Mouse (Mus musculus) midbrain, embryonic 15.5 days (tissue): ENCODE measurements at regions not wholly inside any gene's neighbourhood (a gene's known extent, or its start where the extent isn't known, plus 50 kb on each side); places are given as distances from the start of the nearest gene placed in this dataset.

ENCODE experiments used
- ATAC-seq: fragments of 200-750 bp; cut with Nextera tagmentation; replicated peaks from 2 replicates; pipeline ENCODE4 v1.8.0; 2017; ENCODE audit warnings: moderate TSS enrichment
- H3K27ac ChIP-seq: fragments of 300-500 bp; sonication (generic); 2 replicates; pipeline ENCODE4 v1.5.1; 2015; ENCODE audit warnings: mild to moderate bottlenecking, inconsistent platforms
- H3K27me3 ChIP-seq: fragments of 300-500 bp; sonication (generic); replicated peaks from 2 replicates; pipeline ENCODE4 v1.6.1; 2015; ENCODE audit warnings: inconsistent platforms
- H3K36me3 ChIP-seq: fragments of 300-500 bp; sonication (generic); replicated peaks from 2 replicates; pipeline ENCODE4 v1.6.1; 2015; ENCODE audit warnings: inconsistent platforms
- H3K4me1 ChIP-seq: fragments of 300-500 bp; sonication (generic); 2 replicates; pipeline ENCODE4 v1.6.1; 2015; ENCODE audit warnings: inconsistent platforms
- H3K4me2 ChIP-seq: fragments of 300-500 bp; sonication (generic); 2 replicates; pipeline ENCODE4 v1.6.1; 2015; ENCODE audit warnings: inconsistent platforms, mild to moderate bottlenecking, moderate library complexity
- H3K4me3 ChIP-seq: fragments of 300-500 bp; sonication (generic); 2 replicates; pipeline ENCODE4 v1.5.1; 2015; ENCODE audit warnings: mild to moderate bottlenecking, inconsistent platforms
- H3K9ac ChIP-seq: fragments of 300-500 bp; sonication (generic); 2 replicates; pipeline ENCODE4 v1.6.1; 2015; ENCODE audit warnings: mild to moderate bottlenecking, inconsistent platforms
- H3K9me3 ChIP-seq: fragments of 300-500 bp; sonication (generic); 2 replicates; pipeline ENCODE4 v1.6.1; 2016; ENCODE audit warnings: inconsistent platforms
- WGBS: fragments of 180-500 bp; shearing (Covaris S2); methylation state at CpG from one replicate; pipeline ENCODE4 v1.1.7; 2015; ENCODE audit warnings: mixed read lengths; 5-methylcytosine and 5-hydroxymethylcytosine counted together

- Histone ChIP-seq H3K4me1 (no peaks in the 10 kb centered on the region), H3K36me3 (no peaks in the 10 kb centered on the region), H3K9ac (no peak overlapping the region), H3K4me3 (no peak overlapping the region), H3K9me3 (no peaks in the 10 kb centered on the region), H3K4me2 (no peak overlapping the region), H3K27ac (no peak overlapping the region), H3K27me3 (no peaks in the 10 kb centered on the region)
- ATAC-seq, result no peak
- 71% methylated on average over 4 of the region's 4 CpGs for WGBS
Measured at GRCm38 (mm10) chr6:84404695-84405094, 189.0 kb downstream of the Cyp26b1 start.

- H3K36me3 ChIP-seq, result no peaks in the 10 kb centered on the region
- H3K9ac ChIP-seq, result no peak overlapping the region
- H3K4me2 ChIP-seq, result no peak overlapping the region
- WGBS, result 79% methylated on average over 2 of the region's 2 CpGs
- H3K4me1 ChIP-seq, result no peaks in the 10 kb centered on the region
- H3K27ac ChIP-seq, result no peak overlapping the region
- ATAC-seq, result no peak
- H3K27me3 ChIP-seq, result no peaks in the 10 kb centered on the region
- no peaks in the 10 kb centered on the region for H3K9me3 ChIP-seq
- no peak overlapping the region for H3K4me3 ChIP-seq
Measured at GRCm38 (mm10) chr6:84402431-84402830, 191.3 kb downstream of the Cyp26b1 start.

- H3K4me3 ChIP-seq, result no peak overlapping the region
- no peak overlapping the region for H3K27ac ChIP-seq
- WGBS, result 85% methylated on average over 6 of the region's 6 CpGs
- no peak overlapping the region for H3K4me2 ChIP-seq
- no peaks in the 10 kb centered on the region for H3K4me1 ChIP-seq
- no peak overlapping the region for H3K9ac ChIP-seq
- no peaks in the 10 kb centered on the region for H3K27me3 ChIP-seq
- no peaks in the 10 kb centered on the region for H3K9me3 ChIP-seq
- H3K36me3 ChIP-seq, result no peaks in the 10 kb centered on the region
- ATAC-seq, result no peak
Measured at GRCm38 (mm10) chr6:84394496-84395090, 199.1 kb downstream of the Cyp26b1 start.

GRCm38 (mm10) chr6:84393519-84394231, 200.0 kb downstream of the Cyp26b1 start:
- no peak overlapping the region for H3K4me2 ChIP-seq

GRCm38 (mm10) chr6:84392752-84393511, 200.8 kb downstream of the Cyp26b1 start:
- Histone ChIP-seq H3K9me3 (no peaks in the 10 kb centered on the region), H3K9ac (no peak overlapping the region), H3K27me3 (no peaks in the 10 kb centered on the region), H3K4me2 (no peak overlapping the region), H3K4me1 (no peaks in the 10 kb centered on the region), H3K27ac (no peak overlapping the region), H3K36me3 (no peaks in the 10 kb centered on the region), H3K4me3 (no peak overlapping the region)
- ATAC-seq, result no peak
- WGBS, result 91% methylated on average over 14 of the region's 14 CpGs

More at GRCm38 (mm10) chr6:84393519-84394231, 200.0 kb downstream of the Cyp26b1 start:
- 91% methylated on average over 9 of the region's 9 CpGs for WGBS
- no peak overlapping the region for H3K27ac ChIP-seq
- H3K9me3 ChIP-seq, result no peaks in the 10 kb centered on the region
- H3K36me3 ChIP-seq, result no peaks in the 10 kb centered on the region
- H3K27me3 ChIP-seq, result no peaks in the 10 kb centered on the region
- no peak overlapping the region for H3K9ac ChIP-seq
- no peak for ATAC-seq
- H3K4me3 ChIP-seq, result no peak overlapping the region
- no peaks in the 10 kb centered on the region for H3K4me1 ChIP-seq

DNA sequence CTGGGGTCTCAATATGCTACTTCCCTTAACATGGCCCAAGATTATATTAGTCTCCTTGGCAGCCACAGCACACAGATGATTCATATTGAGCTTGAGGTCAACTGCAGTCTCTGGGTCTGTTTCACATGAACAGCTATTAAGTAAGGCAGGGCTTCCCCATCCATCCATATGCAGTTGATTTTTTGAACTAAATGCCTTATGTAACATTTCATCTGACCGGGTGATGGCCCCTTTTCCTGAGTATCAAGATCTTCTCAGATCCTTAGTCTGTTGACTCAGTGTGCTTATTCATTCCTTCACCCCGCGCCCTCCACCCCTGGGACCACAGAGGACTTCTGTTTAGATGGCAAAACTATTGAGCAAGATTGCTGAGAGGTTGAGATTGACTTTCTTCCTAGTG, 202.7 kb downstream of the Cyp26b1 start:
- WGBS, result 92% methylated on average over 3 of the region's 3 CpGs

DNA sequence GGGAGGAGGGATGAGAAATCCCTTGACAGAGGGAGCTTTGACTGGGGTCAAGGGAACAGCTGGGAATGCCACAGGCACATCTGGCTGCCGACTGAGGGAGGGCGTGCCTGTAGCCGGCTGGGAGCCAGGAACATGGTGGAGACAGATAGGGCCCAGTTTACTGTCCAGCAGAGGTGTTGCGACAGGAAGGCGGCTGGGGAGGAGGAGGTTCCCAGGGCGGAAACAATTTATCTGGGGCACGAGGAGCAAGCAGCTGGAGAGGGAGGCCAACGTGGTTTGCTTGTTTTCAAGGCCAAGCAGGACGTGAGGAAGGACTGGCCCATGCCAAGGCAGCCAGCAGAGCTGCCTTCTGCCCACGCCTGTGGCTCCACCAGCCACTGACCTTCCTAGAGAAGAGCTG, 208.0 kb downstream of the Cyp26b1 start:
- Histone ChIP-seq H3K27ac (no peak overlapping the region), H3K4me1 (no peaks in the 10 kb centered on the region), H3K4me3 (no peak overlapping the region), H3K36me3 (no peaks in the 10 kb centered on the region), H3K4me2 (no peak overlapping the region), H3K27me3 (no peaks in the 10 kb centered on the region), H3K9ac (no peak overlapping the region), H3K9me3 (no peaks in the 10 kb centered on the region)
- no peak for ATAC-seq
- WGBS, result 64% methylated on average over 10 of the region's 10 CpGs

More for the DNA sequence above, 202.7 kb downstream of the Cyp26b1 start:
- no peaks in the 10 kb centered on the region for H3K36me3 ChIP-seq
- H3K9ac ChIP-seq, result no peak overlapping the region
- H3K27ac ChIP-seq, result no peak overlapping the region
- H3K4me3 ChIP-seq, result no peak overlapping the region
- no peaks in the 10 kb centered on the region for H3K27me3 ChIP-seq
- H3K4me2 ChIP-seq, result no peak overlapping the region
- H3K4me1 ChIP-seq, result no peaks in the 10 kb centered on the region
- no peak for ATAC-seq
- H3K9me3 ChIP-seq, result no peaks in the 10 kb centered on the region

DNA sequence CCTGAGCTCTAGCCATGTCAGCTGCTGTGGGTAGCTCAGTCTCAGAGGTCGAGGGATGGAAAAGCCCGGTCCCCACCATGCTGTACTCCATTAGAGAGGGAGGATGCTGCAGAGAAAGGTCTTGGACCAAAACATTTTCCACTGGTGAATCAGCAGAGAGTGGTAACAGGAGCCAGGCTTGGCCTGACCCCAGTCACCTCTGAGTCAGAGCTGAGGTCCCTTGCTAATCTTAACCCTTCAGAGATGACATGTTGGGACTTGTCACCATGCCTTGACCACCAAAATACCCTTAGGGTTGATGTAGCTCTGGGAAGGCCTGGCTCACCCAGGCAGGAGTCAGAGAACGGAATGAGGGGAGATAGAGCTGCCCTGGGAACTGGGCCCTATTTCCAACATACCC, 210.0 kb downstream of the Cyp26b1 start:
- H3K9ac ChIP-seq, result no peak overlapping the region
- no peak overlapping the region for H3K4me2 ChIP-seq
- no peak for ATAC-seq
- 75% methylated on average over 3 of the region's 3 CpGs for WGBS
- no peaks in the 10 kb centered on the region for H3K36me3 ChIP-seq
- no peaks in the 10 kb centered on the region for H3K4me1 ChIP-seq
- no peaks in the 10 kb centered on the region for H3K9me3 ChIP-seq
- no peaks in the 10 kb centered on the region for H3K27me3 ChIP-seq
- H3K27ac ChIP-seq, result no peak overlapping the region
- H3K4me3 ChIP-seq, result no peak overlapping the region

GRCm38 (mm10) chr6:84383141-84383540, 210.6 kb downstream of the Cyp26b1 start:
- no peak overlapping the region for H3K9ac ChIP-seq
- WGBS, result 84% methylated on average over 3 of the region's 3 CpGs

GRCm38 (mm10) chr6:84381571-84381970, 212.1 kb downstream of the Cyp26b1 start:
- no peak overlapping the region for H3K4me2 ChIP-seq
- H3K4me3 ChIP-seq, result no peak overlapping the region
- no peak overlapping the region for H3K27ac ChIP-seq
- H3K9me3 ChIP-seq, result no peaks in the 10 kb centered on the region
- H3K9ac ChIP-seq, result no peak overlapping the region
- H3K4me1 ChIP-seq, result no peaks in the 10 kb centered on the region
- H3K27me3 ChIP-seq, result no peaks in the 10 kb centered on the region
- 88% methylated on average over 10 of the region's 10 CpGs for WGBS
- H3K36me3 ChIP-seq, result no peaks in the 10 kb centered on the region
- ATAC-seq, result no peak

More at GRCm38 (mm10) chr6:84383141-84383540, 210.6 kb downstream of the Cyp26b1 start:
- ATAC-seq, result no peak
- Histone ChIP-seq H3K27me3 (no peaks in the 10 kb centered on the region), H3K9me3 (no peaks in the 10 kb centered on the region), H3K4me3 (no peak overlapping the region), H3K36me3 (no peaks in the 10 kb centered on the region), H3K27ac (no peak overlapping the region), H3K4me1 (no peaks in the 10 kb centered on the region), H3K4me2 (no peak overlapping the region)

DNA sequence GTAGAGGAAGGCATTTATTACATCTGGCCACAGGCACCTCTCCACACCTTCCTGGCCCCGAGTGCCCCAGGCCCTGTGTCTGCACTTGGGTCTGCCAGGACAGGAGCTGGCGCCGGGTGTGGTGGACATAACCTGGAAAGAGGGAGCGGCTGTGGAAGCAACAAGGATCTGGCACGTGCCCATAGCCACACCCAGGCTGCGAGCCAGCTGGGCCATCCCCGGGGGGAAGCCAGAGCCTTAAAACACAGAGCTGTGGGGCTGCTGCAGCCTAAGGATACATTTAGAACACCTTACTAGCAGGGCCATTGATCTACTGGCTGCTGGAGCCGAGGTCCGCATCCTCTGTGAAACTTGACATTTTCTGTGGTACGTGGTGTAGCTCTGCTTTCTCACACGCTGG, 217.0 kb downstream of the Cyp26b1 start:
- Histone ChIP-seq H3K36me3 (no peaks in the 10 kb centered on the region), H3K4me2 (no peak overlapping the region), H3K9me3 (no peaks in the 10 kb centered on the region), H3K4me3 (no peak overlapping the region), H3K9ac (no peak overlapping the region), H3K4me1 (no peaks in the 10 kb centered on the region), H3K27ac (no peak overlapping the region), H3K27me3 (no peaks in the 10 kb centered on the region; the same call in 1 of the 2 replicates)
- ATAC-seq, result no peak
- WGBS, result 86% methylated on average over 11 of the region's 11 CpGs

DNA sequence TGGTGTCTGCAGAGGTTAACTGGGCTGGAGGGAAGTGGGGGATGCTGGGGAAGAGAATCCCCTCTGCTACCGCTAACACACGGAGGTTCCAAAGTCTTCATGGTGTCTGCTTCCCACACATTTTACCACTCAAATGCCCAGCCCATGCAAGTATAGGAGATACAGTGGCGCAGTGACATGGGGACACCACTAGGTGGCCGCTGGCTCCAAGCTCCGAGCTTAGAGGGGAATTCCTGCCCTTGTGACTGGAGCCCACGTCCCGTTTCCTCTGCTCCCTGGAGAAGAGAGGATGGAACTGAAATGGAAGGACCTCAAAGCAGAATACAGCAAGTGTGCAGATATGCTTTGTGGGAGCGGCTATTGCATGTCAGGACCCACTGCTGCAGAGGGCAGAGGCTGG, 218.2 kb downstream of the Cyp26b1 start:
- Histone ChIP-seq H3K9ac (no peak overlapping the region), H3K4me2 (no peak overlapping the region), H3K4me3 (no peak overlapping the region), H3K9me3 (no peaks in the 10 kb centered on the region), H3K4me1 (no peaks in the 10 kb centered on the region), H3K36me3 (no peaks in the 10 kb centered on the region), H3K27me3 (no peaks in the 10 kb centered on the region; the same call in 1 of the 2 replicates), H3K27ac (no peak overlapping the region)
- ATAC-seq, result no peak
- 18% methylated on average over 8 of the region's 8 CpGs for WGBS
